Mouse (Mus musculus) adrenal gland, adult (tissue): ENCODE data around the gene Lypd6b.

Experiments
- DNase-seq, 2 experiments: peaks; one replicate each; pipeline ENCODE4 v3.0.0; 2022 to 2023; ENCODE audit warnings: low spot score in 1 of 2; ENCODE audit not compliant: inconsistent age in 2 of 2

Gene Lypd6b

GRCm38 (mm10) chr2:49817151-49817550 lies 29.7 kb downstream of the Lypd6b start:
- DNase-seq, result no peak

- DNase-seq, result no peak
Measured at GRCm38 (mm10) chr2:49818126-49818525, 30.6 kb downstream of the Lypd6b start.

GRCm38 (mm10) chr2:49822312-49822711 lies 34.8 kb downstream of the Lypd6b start:
- no peak for DNase-seq

- no peak for DNase-seq
Measured at GRCm38 (mm10) chr2:49825588-49825987, 38.1 kb downstream of the Lypd6b start.

- no peak for DNase-seq
Measured at GRCm38 (mm10) chr2:49827756-49828155, 40.3 kb downstream of the Lypd6b start.

- DNase-seq, result no peak
Measured at GRCm38 (mm10) chr2:49830369-49830768, 42.9 kb downstream of the Lypd6b start.

- DNase-seq, result no peak
Measured at GRCm38 (mm10) chr2:49832277-49832803, 44.9 kb downstream of the Lypd6b start.

GRCm38 (mm10) chr2:49837454-49838059 lies 50.1 kb downstream of the Lypd6b start:
- DNase-seq, result no peak

GRCm38 (mm10) chr2:49838611-49839010 lies 51.1 kb downstream of the Lypd6b start:
- DNase-seq, result no peak

GRCm38 (mm10) chr2:49840573-49840972 lies 53.1 kb downstream of the Lypd6b start:
- DNase-seq, result peak in 1 of 2 experiments; percentile 49

GRCm38 (mm10) chr2:49841089-49841488 lies 53.6 kb downstream of the Lypd6b start:
- DNase-seq, result peak in 1 of 2 experiments; percentile 42

- no peak for DNase-seq
Measured at GRCm38 (mm10) chr2:49845104-49845503, 57.6 kb downstream of the Lypd6b start.

GRCm38 (mm10) chr2:49846097-49846496 lies 58.6 kb downstream of the Lypd6b start:
- DNase-seq, result no peak

- no peak for DNase-seq
Measured at GRCm38 (mm10) chr2:49846880-49847279, 59.4 kb downstream of the Lypd6b start.

- DNase-seq, result no peak
Measured at GRCm38 (mm10) chr2:49847831-49848230, 60.3 kb downstream of the Lypd6b start.

- DNase-seq, result no peak
Measured at GRCm38 (mm10) chr2:49849771-49850170, 62.3 kb downstream of the Lypd6b start.

- no peak for DNase-seq
Measured at GRCm38 (mm10) chr2:49851977-49852376, 64.5 kb downstream of the Lypd6b start.

GRCm38 (mm10) chr2:49856161-49856564 lies 68.7 kb downstream of the Lypd6b start:
- DNase-seq, result peak; percentile 49 to 83

GRCm38 (mm10) chr2:49856584-49856983 lies 69.1 kb downstream of the Lypd6b start:
- peak in 1 of 2 experiments; percentile 7 for DNase-seq

GRCm38 (mm10) chr2:49860219-49860962 lies 72.9 kb downstream of the Lypd6b start:
- DNase-seq, result no peak

GRCm38 (mm10) chr2:49860969-49861592 lies 73.6 kb downstream of the Lypd6b start:
- no peak for DNase-seq

- DNase-seq, result no peak
Measured at GRCm38 (mm10) chr2:49861658-49862057, 74.2 kb downstream of the Lypd6b start.
